Mouse (Mus musculus): ENCODE measurements at regions not wholly inside any gene's neighbourhood (a gene's known extent, or its start where the extent isn't known, plus 50 kb on each side); places are given as distances from the start of the nearest gene placed in this dataset.

DNA sequence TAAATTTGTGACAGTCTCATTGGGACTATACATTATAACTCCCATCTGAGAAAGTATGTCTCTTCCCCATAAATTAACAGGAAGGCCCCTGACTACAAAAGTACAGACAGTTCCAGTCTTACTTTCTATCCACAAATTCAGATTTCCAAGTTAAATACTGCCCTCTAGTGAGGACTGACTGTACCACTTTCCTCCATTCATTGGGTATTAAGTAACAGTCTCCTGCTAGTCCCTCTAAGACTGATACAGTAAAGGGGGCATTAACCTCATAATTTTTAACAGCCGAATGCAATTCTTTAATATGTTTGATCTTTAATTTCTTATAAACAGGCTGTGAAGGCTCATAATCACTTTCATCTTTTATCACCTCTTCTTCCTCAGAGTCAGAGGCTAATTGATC is 131.0 kb upstream of the Adcyap1 start:
- peak; percentile 38 for DNase-seq (ENCODE audit: low read depth, low spot score)

DNA sequence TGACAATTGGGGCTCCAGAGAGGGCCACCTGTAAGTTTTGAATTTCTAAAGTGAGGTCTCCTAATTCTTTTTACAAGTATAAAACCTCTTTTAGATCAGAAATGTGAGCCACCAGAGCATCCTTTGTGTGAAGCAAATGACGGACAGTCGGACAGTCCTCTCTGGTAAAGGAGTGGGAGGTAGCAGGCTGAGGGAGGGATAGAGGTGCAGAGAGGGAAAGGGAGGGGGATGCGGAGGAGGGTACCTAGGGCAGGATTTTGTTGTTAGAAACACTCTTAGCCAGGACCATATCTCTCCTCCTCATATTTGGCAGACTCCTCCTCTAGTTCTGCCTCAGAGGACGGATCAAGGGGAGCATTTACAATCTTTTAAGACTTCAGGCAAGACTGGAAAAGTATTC is 130.3 kb upstream of the Adcyap1 start:
- no peak for DNase-seq (ENCODE audit: low read depth, low spot score)

DNA sequence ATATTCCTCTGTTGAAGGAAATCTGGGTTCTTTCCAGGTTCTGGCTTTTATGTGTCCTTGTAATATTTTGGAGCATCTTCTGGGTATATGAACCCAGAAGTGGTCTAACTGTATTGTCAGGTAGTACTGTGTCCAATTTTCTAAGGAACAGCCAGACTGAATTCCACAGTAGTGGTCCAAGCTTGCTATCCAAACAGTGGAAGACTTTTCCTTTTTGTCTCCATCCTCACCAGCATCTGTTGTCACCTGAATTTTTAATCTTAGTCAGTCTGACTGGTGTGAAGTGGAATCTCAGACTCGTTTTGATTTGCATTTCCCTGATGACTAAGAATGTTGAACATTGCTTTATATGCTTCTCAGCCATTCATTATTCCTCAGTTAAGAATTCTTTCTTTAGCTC is 114.8 kb upstream of the Adcyap1 start:
- no peak for DNase-seq (ENCODE audit: low read depth, low spot score)

DNA sequence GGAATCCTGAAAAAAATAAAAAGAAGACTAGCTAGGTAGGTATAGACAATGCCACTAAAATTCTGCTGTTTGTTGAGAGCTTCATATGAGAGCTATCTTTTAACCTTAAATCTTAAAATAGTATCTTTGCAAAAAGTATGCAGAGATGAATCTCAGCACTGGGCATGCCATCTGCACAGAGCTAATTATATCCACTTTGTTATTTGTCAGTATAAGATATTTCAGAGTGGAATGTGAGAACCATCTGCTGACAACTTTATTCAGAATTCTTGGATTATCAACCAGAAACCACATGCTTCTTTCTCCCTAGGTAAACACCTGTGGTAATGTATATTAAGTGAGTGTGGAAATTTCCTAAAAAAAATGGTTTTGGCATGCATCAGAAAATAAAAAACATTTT is 94.3 kb upstream of the Adcyap1 start:
- no peak for DNase-seq (ENCODE audit: low read depth, low spot score)

DNA sequence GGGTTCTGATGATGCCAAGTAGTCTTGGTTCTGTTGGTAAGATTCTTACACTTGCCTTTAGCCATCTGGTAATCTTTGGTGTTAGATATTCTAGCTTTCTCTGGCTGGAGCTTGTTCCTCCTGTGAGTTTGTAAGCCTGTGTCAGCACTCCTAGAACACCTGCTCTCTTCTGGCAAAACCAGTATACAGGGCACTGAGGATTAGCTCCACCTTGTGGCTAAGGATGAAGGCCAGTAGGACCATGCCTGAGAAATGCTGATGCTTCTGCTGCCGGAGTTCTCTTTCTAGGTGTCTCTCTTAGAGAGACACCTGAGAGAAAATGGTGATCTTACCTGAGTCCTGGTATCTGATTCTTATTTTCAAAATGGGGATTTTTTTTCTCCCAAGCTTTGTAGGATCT is 58.8 kb upstream of the Adcyap1 start:
- peak; percentile 27 for DNase-seq (ENCODE audit: low read depth, low spot score)

DNA sequence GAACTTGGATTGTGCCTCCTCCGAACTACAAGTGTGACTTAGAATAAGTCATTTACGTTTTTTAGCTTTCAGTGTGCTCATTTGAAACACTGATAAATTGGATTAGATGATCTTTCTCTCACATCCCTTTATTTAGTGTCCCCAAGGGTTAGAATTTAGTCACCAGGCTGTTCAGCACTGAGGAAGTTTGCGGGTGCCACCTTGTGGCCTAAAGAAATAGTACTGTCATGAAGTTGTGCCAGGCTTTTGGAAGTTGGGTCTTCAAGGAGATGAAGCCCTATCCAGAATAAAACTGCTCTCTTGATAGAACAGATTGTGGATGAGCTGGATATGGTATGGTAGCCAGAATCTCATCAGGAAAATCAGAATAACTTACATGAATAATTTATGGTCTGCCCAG is 57.7 kb upstream of the Adcyap1 start:
- peak; percentile 44 for DNase-seq (ENCODE audit: low read depth, low spot score)
